Mouse (Mus musculus): ENCODE results near the gene Atp8b4. TPM values are rescaled to one million over a fixed set of nuclear protein-coding genes. Genes with fewer than 3 reads are reported as not detected.

Gene Atp8b4
- polyA plus RNA-seq, 1 experiment from 2014 or later, result 1.7 TPM

DNA sequence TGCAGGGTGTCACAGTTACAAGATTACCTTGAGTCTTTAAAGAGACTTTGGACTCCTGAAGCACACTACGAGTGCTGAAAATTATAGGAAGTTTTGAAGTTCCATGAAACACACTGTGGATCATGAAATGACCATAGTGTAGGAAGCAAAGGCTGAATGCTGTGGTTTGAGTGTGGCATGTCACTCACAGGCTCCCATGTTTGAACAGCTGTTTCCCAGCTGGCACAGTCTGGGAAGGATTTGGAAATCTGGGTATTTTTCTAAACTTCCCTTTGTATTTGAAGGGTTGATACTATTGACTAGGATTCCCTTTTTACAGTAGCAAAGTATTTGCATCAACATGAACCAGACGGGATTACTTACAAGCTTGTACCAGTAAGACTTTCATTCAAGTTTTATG is 105.5 kb downstream of the Atp8b4 start:
- 57% methylated on average over 2 of the region's 2 CpGs for WGBS
- H3K27me3 ChIP-seq (replicated peaks; ENCODE audit: insufficient read depth, low read length), result no peaks in the 10 kb centered on the region
- H3K4me3 ChIP-seq (ENCODE audit: low read depth, low read length), result no peak overlapping the region
- no peak overlapping the region for H3K9ac ChIP-seq (replicated peaks; ENCODE audit: low read depth)
- no peak for DNase-seq (ENCODE audit: low spot score)
- no peaks in the 10 kb centered on the region for H3K36me3 ChIP-seq (ENCODE audit: insufficient read depth, low read length)
- H3K27ac ChIP-seq (ENCODE audit: low read length), result no peak overlapping the region
- no peak overlapping the region for H3K4me2 ChIP-seq (replicated peaks; ENCODE audit: low read depth, low read length)
- no peaks in the 10 kb centered on the region for H3K4me1 ChIP-seq (ENCODE audit: insufficient read depth, low read depth, low read length)
- no peaks in the 10 kb centered on the region for H3K9me3 ChIP-seq (ENCODE audit: low read length)
- no peak for ATAC-seq
- TF ChIP-seq EP300 (IDR thresholded peaks at IDR 0.05) (no peak), CTCF (IDR thresholded peaks at IDR 0.05) (no peak)

DNA sequence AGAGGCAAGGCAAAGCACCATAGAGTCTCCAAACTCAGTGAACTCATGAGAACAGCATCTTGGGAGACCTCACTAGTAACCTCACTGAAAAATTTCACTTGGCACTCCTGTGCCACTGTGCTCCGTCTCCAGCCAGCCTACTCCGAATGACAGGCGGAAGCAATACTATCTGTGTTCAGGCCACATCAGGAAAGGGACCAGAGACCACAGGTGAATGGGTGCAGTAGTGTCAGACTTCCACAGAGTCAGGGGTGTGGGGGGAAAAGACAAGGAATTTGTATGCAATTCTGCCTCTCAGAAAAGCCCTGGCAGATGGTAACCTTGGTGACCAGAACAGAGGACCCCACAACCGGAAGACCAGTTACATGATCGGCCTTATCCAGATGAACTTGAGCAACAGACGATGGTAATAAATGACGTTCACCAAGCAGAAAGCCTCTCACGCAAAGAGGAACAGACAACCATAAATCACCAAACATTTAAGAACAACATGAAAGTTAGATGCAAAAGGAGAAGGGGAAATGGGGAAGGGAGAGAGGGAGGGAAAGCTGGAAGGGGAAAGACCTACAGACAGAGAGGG is 112.9 kb downstream of the Atp8b4 start:
- no peak for ATAC-seq

DNA sequence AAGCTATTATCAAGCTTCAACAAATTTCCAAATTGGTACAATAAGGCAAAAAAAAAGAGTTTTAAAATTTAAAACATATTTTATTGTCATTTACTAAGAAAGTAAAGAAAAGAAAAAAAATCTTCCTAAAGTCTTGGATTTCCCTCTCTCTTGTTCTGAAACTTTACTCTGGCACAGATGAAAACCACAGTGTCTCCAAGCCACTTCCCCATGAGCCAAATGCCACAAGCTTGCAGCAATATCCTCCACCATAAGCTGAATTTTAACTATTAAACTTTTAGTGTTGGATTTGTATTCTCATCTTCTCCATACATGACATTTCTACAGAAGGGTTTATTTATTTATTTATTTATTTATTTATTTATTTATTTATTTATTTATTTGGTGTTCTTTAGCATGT is 114.4 kb downstream of the Atp8b4 start:
- Histone ChIP-seq H3K9me3 (ENCODE audit: low read length) (no peaks in the 10 kb centered on the region), H3K36me3 (ENCODE audit: insufficient read depth, low read length) (no peaks in the 10 kb centered on the region), H3K27ac (ENCODE audit: low read length) (no peak overlapping the region), H3K4me2 (replicated peaks; ENCODE audit: low read depth, low read length) (no peak overlapping the region), H3K9ac (replicated peaks; ENCODE audit: low read depth) (no peak overlapping the region), H3K4me1 (ENCODE audit: insufficient read depth, low read depth, low read length) (no peaks in the 10 kb centered on the region), H3K4me3 (ENCODE audit: low read depth, low read length) (no peak overlapping the region), H3K27me3 (replicated peaks; ENCODE audit: insufficient read depth, low read length) (no peaks in the 10 kb centered on the region)
- DNase-seq (ENCODE audit: low spot score) (no peak), ATAC-seq (no peak)
- TF ChIP-seq CTCF (IDR thresholded peaks at IDR 0.05) (no peak), EP300 (IDR thresholded peaks at IDR 0.05) (no peak)

More for the DNA sequence above, 112.9 kb downstream of the Atp8b4 start:
- Histone ChIP-seq H3K9ac (replicated peaks; ENCODE audit: low read depth) (no peak overlapping the region), H3K27ac (ENCODE audit: low read length) (no peak overlapping the region), H3K27me3 (replicated peaks; ENCODE audit: insufficient read depth, low read length) (no peaks in the 10 kb centered on the region), H3K4me2 (replicated peaks; ENCODE audit: low read depth, low read length) (no peak overlapping the region), H3K4me1 (ENCODE audit: insufficient read depth, low read depth, low read length) (no peaks in the 10 kb centered on the region), H3K36me3 (ENCODE audit: insufficient read depth, low read length) (no peaks in the 10 kb centered on the region), H3K9me3 (ENCODE audit: low read length) (no peaks in the 10 kb centered on the region), H3K4me3 (ENCODE audit: low read depth, low read length) (no peak overlapping the region)
- TF ChIP-seq CTCF (IDR thresholded peaks at IDR 0.05) (no peak), EP300 (IDR thresholded peaks at IDR 0.05) (no peak)
- no peak for DNase-seq (ENCODE audit: low spot score)
- WGBS, result 71% methylated on average over 8 of the region's 8 CpGs

DNA sequence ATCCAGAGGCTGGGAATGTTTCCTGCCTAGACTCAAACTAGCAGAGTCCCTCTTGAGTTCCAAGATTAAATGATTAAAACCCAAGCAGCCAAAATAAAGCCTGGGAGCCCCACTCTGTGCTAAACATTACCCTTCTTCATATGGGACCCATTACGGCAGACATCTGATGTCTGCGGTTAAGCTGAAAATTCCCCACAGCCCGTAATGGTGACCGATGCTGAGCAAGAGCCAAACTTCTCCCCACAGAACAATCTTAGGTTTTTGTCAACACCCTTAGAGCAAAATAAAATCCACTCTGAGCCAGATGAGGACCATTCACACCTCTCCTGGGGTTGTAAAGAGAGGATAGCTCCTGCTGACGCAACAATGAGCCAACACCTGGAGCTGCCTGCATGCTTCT is 120.2 kb downstream of the Atp8b4 start:
- Histone ChIP-seq H3K4me3 (ENCODE audit: low read depth, low read length) (no peak overlapping the region), H3K9me3 (ENCODE audit: low read length) (no peaks in the 10 kb centered on the region), H3K4me1 (ENCODE audit: insufficient read depth, low read depth, low read length) (no peaks in the 10 kb centered on the region), H3K4me2 (replicated peaks; ENCODE audit: low read depth, low read length) (no peak overlapping the region), H3K9ac (replicated peaks; ENCODE audit: low read depth) (no peak overlapping the region), H3K36me3 (ENCODE audit: insufficient read depth, low read length) (no peaks in the 10 kb centered on the region), H3K27me3 (replicated peaks; ENCODE audit: insufficient read depth, low read length) (no peaks in the 10 kb centered on the region), H3K27ac (ENCODE audit: low read length) (no peak overlapping the region)
- WGBS, result 81% methylated on average over 5 of the region's 5 CpGs
- TF ChIP-seq EP300 (IDR thresholded peaks at IDR 0.05) (no peak), CTCF (IDR thresholded peaks at IDR 0.05) (no peak)
- no peak for ATAC-seq
- no peak for DNase-seq (ENCODE audit: low spot score)

DNA sequence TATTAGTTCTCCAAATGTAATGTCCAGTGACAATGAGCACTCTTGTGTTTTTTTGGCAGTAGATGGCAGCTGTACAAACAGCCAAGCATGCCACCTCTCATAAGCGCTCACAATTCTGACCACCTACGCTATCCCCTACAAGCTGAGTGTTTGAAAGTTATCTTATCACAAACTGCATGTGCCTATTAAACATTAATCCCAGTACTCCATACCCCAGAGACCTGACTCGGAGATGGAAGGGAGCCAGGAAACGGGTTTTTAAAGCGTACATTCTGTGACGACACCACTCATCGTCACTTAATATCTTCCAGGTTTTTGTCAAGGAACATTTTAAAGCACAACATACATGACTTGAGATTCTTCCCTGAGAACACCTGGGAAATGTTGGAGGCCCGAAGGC is 128.8 kb downstream of the Atp8b4 start:
- DNase-seq (ENCODE audit: low spot score), result no peak
- H3K27me3 ChIP-seq (replicated peaks; ENCODE audit: insufficient read depth, low read length), result no peaks in the 10 kb centered on the region

DNA sequence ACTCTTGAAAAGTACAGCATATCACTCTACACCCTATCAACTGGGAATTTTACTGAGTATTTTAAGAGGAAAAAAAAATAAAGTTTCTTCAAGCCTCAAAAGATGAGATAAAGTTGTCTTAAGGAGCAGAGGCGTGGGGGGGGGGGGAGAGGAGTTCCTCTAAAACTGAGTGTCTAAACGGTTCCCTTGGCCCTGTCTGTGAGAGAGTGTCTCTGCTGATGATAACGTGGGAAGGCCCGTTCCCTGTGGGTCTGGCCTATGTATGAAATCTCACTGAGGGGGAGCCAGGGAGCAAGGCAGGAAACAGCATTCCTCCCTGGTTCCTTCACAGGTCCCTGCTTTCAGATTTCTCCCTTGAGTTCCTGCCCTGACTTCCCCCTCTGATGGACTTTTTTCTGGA is 130.7 kb downstream of the Atp8b4 start:
- H3K36me3 ChIP-seq (ENCODE audit: insufficient read depth, low read length), result no peaks in the 10 kb centered on the region
- no peak overlapping the region for H3K27ac ChIP-seq (ENCODE audit: low read length)
- H3K9ac ChIP-seq (replicated peaks; ENCODE audit: low read depth), result no peak overlapping the region
- WGBS, result 39% methylated on average over 4 of the region's 4 CpGs
- H3K4me3 ChIP-seq (ENCODE audit: low read depth, low read length), result no peak overlapping the region
- no peaks in the 10 kb centered on the region for H3K4me1 ChIP-seq (ENCODE audit: insufficient read depth, low read depth, low read length)
- no peak for ATAC-seq
- TF ChIP-seq EP300 (IDR thresholded peaks at IDR 0.05) (no peak), CTCF (IDR thresholded peaks at IDR 0.05) (no peak)
- H3K9me3 ChIP-seq (ENCODE audit: low read length), result no peaks in the 10 kb centered on the region
- H3K4me2 ChIP-seq (replicated peaks; ENCODE audit: low read depth, low read length), result no peak overlapping the region
- DNase-seq (ENCODE audit: low spot score), result no peak
- H3K27me3 ChIP-seq (replicated peaks; ENCODE audit: insufficient read depth, low read length), result no peaks in the 10 kb centered on the region

More for the DNA sequence above, 128.8 kb downstream of the Atp8b4 start:
- Histone ChIP-seq H3K36me3 (ENCODE audit: insufficient read depth, low read length) (no peaks in the 10 kb centered on the region), H3K9me3 (ENCODE audit: low read length) (no peaks in the 10 kb centered on the region), H3K9ac (replicated peaks; ENCODE audit: low read depth) (no peak overlapping the region), H3K4me1 (ENCODE audit: insufficient read depth, low read depth, low read length) (no peaks in the 10 kb centered on the region), H3K4me2 (replicated peaks; ENCODE audit: low read depth, low read length) (no peak overlapping the region), H3K27ac (ENCODE audit: low read length) (no peak overlapping the region), H3K4me3 (ENCODE audit: low read depth, low read length) (no peak overlapping the region)
- TF ChIP-seq CTCF (IDR thresholded peaks at IDR 0.05), result no peak
- TF ChIP-seq EP300 (IDR thresholded peaks at IDR 0.05), result no peak
- ATAC-seq, result no peak
- 35% methylated on average over 8 of the region's 8 CpGs for WGBS
